Mouse (Mus musculus) kidney, adult 2 months (tissue): ENCODE results near the gene Sowaha.
"Not testable (repeated sequence)": the region's sequence is repeated elsewhere in the genome, so short reads cannot be mapped to it uniquely, and the experiment has no call there.

ENCODE experiments used
- CTCF ChIP-seq: fragments of 200-500 bp; conservative IDR thresholded peaks from 2 replicates; pipeline ENCODE4 v1.5.1; 2011; ENCODE audit warnings: low read depth, mild to moderate bottlenecking, control low read depth, low read length, moderate library complexity, mixed read lengths; ENCODE audit not compliant: insufficient read depth, insufficient read length
- POLR2A ChIP-seq: fragments of 200-500 bp; IDR thresholded peaks from one replicate; pipeline ENCODE4 v1.6.1; 2011; ENCODE audit warnings: low read depth, low read length, control low read depth

- not testable (repeated sequence) for TF ChIP-seq CTCF, POLR2A
These were observed 53.2 kb downstream of the Sowaha start for GRCm38 (mm10) chr11:53426914-53427313.
